Mouse (Mus musculus) cerebellum, postnatal 10 days (tissue): ENCODE data around the gene Olfr412.

Experiments
- DNase-seq, 2 experiments: peaks; one replicate each; pipeline ENCODE4 v3.0.0; 2021; ENCODE audit warnings: mixed read lengths in 2 of 2

Olfr412 gene

GRCm38 (mm10) chr11:74414112-74414511, 52.2 kb downstream of the Olfr412 start:
- peak in 1 of 2 experiments; percentile 13 for DNase-seq

- peak; percentile 89 to 91 for DNase-seq
These were observed 53.9 kb downstream of the Olfr412 start for GRCm38 (mm10) chr11:74415736-74416135.
